In genomic region chr8:107435421-107435961, GRCm38 (mm10) we compare ENCODE assay signal across 8 mouse cellular contexts. TPM values are rescaled to one million over a fixed set of nuclear protein-coding genes. Genes with fewer than 3 reads are reported as not detected.
DNase-seq lines count a peak whose midpoint lies in the region; ATAC-seq lines count a peak whose summit lies in the region.

No protein-coding gene starts in this region.

- H3K4me1 ChIP-seq in lung, embryonic 16.5 days (replicated peaks; ENCODE audit: control insufficient read depth, insufficient read depth, low read length): peaks cover 4% of the 10 kb centered on the region; the same call in 1 of the 2 replicates
- H3K4me1 ChIP-seq in embryonic facial prominence, embryonic 14.5 days (ENCODE audit: control insufficient read depth, insufficient read depth, low read length): peaks cover 8% of the 10 kb centered on the region
- peaks cover 12% of the 10 kb centered on the region for H3K4me1 ChIP-seq in limb, embryonic 15.5 days

- no peaks in the 10 kb centered on the region for H3K27me3 ChIP-seq in lung, embryonic 16.5 days (ENCODE audit: control insufficient read depth, insufficient read depth, low read depth, low read length)
- H3K27me3 ChIP-seq in embryonic facial prominence, embryonic 14.5 days (replicated peaks; ENCODE audit: control insufficient read depth, insufficient read depth, low read length): no peaks in the 10 kb centered on the region
- H3K27me3 ChIP-seq in limb, embryonic 15.5 days: no peaks in the 10 kb centered on the region
- no peaks in the 10 kb centered on the region for H3K27me3 ChIP-seq in splenic B cell, adult 2 months (ENCODE audit: control insufficient read depth, insufficient read depth, low read length, poor library complexity, severe bottlenecking)

- ATAC-seq in lung, embryonic 16.5 days (ENCODE audit: low read depth): peak; percentile 9; the same call in 1 of the 2 replicates
- no peak for ATAC-seq in embryonic facial prominence, embryonic 14.5 days (ENCODE audit: low read depth)
- ATAC-seq in limb, embryonic 15.5 days (ENCODE audit: insufficient number of reproducible peaks, low FRiP score, low TSS enrichment, low read depth): no peak

- H3K9me3 ChIP-seq in lung, embryonic 16.5 days (ENCODE audit: control insufficient read depth, low read length): no peaks in the 10 kb centered on the region
- H3K9me3 ChIP-seq in embryonic facial prominence, embryonic 14.5 days (ENCODE audit: control insufficient read depth, low read length): no peaks in the 10 kb centered on the region
- no peaks in the 10 kb centered on the region for H3K9me3 ChIP-seq in limb, embryonic 15.5 days

- intact Hi-C loops in left cerebral cortex, postnatal 14 days (cut with DNase I): no loop called here

- peak overlapping the region; percentile 87 for H3K4me2 ChIP-seq in lung, embryonic 16.5 days (ENCODE audit: low read depth, low read length)
- peak overlapping the region; percentile 82 for H3K4me2 ChIP-seq in embryonic facial prominence, embryonic 14.5 days (ENCODE audit: low read depth, low read length)
- peak overlapping the region; percentile 71 for H3K4me2 ChIP-seq in limb, embryonic 15.5 days

- no peak overlapping the region; the same call in 1 of the 2 replicates for H3K27ac ChIP-seq in lung, embryonic 16.5 days (ENCODE audit: low read length)
- peak overlapping the region; percentile 92 for H3K27ac ChIP-seq in embryonic facial prominence, embryonic 14.5 days (replicated peaks; ENCODE audit: low read depth, low read length)
- peak overlapping the region; percentile 92 for H3K27ac ChIP-seq in limb, embryonic 15.5 days

- H3K9ac ChIP-seq in lung, embryonic 16.5 days (ENCODE audit: low read length): peak overlapping the region; percentile 95
- peak overlapping the region; percentile 94 for H3K9ac ChIP-seq in embryonic facial prominence, embryonic 14.5 days (ENCODE audit: low read depth, low read length)
- H3K9ac ChIP-seq in limb, embryonic 15.5 days: no peak overlapping the region

- no peak for DNase-seq in lung, postnatal 10 days
- DNase-seq in embryonic facial prominence, embryonic 14.5 days (ENCODE audit: low spot score): no peak
- DNase-seq in splenic B cell, adult 2 months (ENCODE audit: low read depth, low spot score): peak; percentile 42
- no peak for DNase-seq in left cerebral cortex, adult 8-10 months (ENCODE audit: low spot score in 2 of 2)
- DNase-seq in adrenal gland, postnatal 10 days: no peak
- DNase-seq in left cerebral cortex, postnatal 14 days (ENCODE audit: low spot score in 2 of 2): no peak

- no peaks in the 10 kb centered on the region for H3K36me3 ChIP-seq in lung, embryonic 16.5 days (ENCODE audit: control insufficient read depth, insufficient read depth, low read length)
- H3K36me3 ChIP-seq in embryonic facial prominence, embryonic 14.5 days (ENCODE audit: control insufficient read depth, insufficient read depth, low read length): no peaks in the 10 kb centered on the region
- H3K36me3 ChIP-seq in limb, embryonic 15.5 days: no peaks in the 10 kb centered on the region
- no peaks in the 10 kb centered on the region for H3K36me3 ChIP-seq in splenic B cell, adult 2 months (ENCODE audit: control insufficient read depth, insufficient read depth, low read length, poor library complexity, severe bottlenecking)

- 18% methylated on average over 11 of the region's 11 CpGs for WGBS in lung, embryonic 16.5 days
- 25% methylated on average over 11 of the region's 11 CpGs for WGBS in embryonic facial prominence, embryonic 14.5 days
- WGBS in limb, embryonic 15.5 days: 29% methylated on average over 11 of the region's 11 CpGs

- H3K4me3 ChIP-seq in lung, embryonic 16.5 days (ENCODE audit: low read length): peak overlapping the region; percentile 93
- H3K4me3 ChIP-seq in embryonic facial prominence, embryonic 14.5 days (ENCODE audit: low read depth, low read length): peak overlapping the region; percentile 85
- peak overlapping the region; percentile 90 for H3K4me3 ChIP-seq in limb, embryonic 15.5 days

RNA-seq across cellular contexts. Expression of gene Wwp2, which starts 0.7 kb away (rescaled TPM):
- polyA plus RNA-seq in lung, embryonic 16.5 days (2015; fragmentation: Nextera tagmentation; extraction: Ambion mirVana): 60.5 and 64.6 TPM in 2 replicates
- 77.8 and 112 TPM in 2 replicates for polyA plus RNA-seq in embryonic facial prominence, embryonic 14.5 days (2014; fragmentation: Nextera tagmentation; extraction: Ambion mirVana)
- 114 and 119 TPM in 2 replicates for polyA plus RNA-seq in limb, embryonic 15.5 days (2015; fragmentation: Nextera tagmentation; extraction: Ambion mirVana)
- total RNA-seq in left cerebral cortex, adult 8-10 months (2022): 10 to 100 TPM; 43.6 to 51.3 (median 44.5) TPM
- 10 to 100 TPM; 36.7 to 39.7 TPM for total RNA-seq in adrenal gland, postnatal 10 days (2021)
- 10 to 100 TPM; 31.7 to 36.2 TPM for total RNA-seq in left cerebral cortex, postnatal 14 days (2021)

RNA-seq across cellular contexts. Expression of gene Nob1, which starts 10.6 kb away (rescaled TPM):
- polyA plus RNA-seq in lung, embryonic 16.5 days (2015; fragmentation: Nextera tagmentation; extraction: Ambion mirVana): 71.6 and 72.9 TPM in 2 replicates
- 42.7 and 42.8 TPM in 2 replicates for polyA plus RNA-seq in embryonic facial prominence, embryonic 14.5 days (2014; fragmentation: Nextera tagmentation; extraction: Ambion mirVana)
- polyA plus RNA-seq in limb, embryonic 15.5 days (2015; fragmentation: Nextera tagmentation; extraction: Ambion mirVana): 78.5 and 84.8 TPM in 2 replicates
- 10 to 100 TPM; 34.9 to 38.7 (median 36.6) TPM for total RNA-seq in left cerebral cortex, adult 8-10 months (2022)
- 10 to 100 TPM; 29.4 to 30.6 TPM for total RNA-seq in adrenal gland, postnatal 10 days (2021)
- total RNA-seq in left cerebral cortex, postnatal 14 days (2021): 10 to 100 TPM; 33.3 to 34.6 TPM

RNA-seq across cellular contexts. Expression of gene Nqo1, which starts 32.5 kb away (rescaled TPM):
- polyA plus RNA-seq in lung, embryonic 16.5 days (2015; fragmentation: Nextera tagmentation; extraction: Ambion mirVana): 14.5 and 15.3 TPM in 2 replicates
- 17.9 and 19.7 TPM in 2 replicates for polyA plus RNA-seq in embryonic facial prominence, embryonic 14.5 days (2014; fragmentation: Nextera tagmentation; extraction: Ambion mirVana)
- 14.6 and 16.5 TPM in 2 replicates for polyA plus RNA-seq in limb, embryonic 15.5 days (2015; fragmentation: Nextera tagmentation; extraction: Ambion mirVana)
- 1 to 10 TPM; 5.2 to 7.8 (median 6.7) TPM for total RNA-seq in left cerebral cortex, adult 8-10 months (2022)
- 1 to 10 TPM; 4.1 to 6.9 TPM for total RNA-seq in adrenal gland, postnatal 10 days (2021)
- total RNA-seq in left cerebral cortex, postnatal 14 days (2021): 1 to 10 TPM; 3.2 to 4.1 TPM
